Mouse (Mus musculus) bone marrow, adult 2 months (tissue): ENCODE data around the gene Ssbp2. TPM values are rescaled to one million over a fixed set of nuclear protein-coding genes. Genes with fewer than 3 reads are reported as not detected.

Experiments used
- H3K27ac ChIP-seq: fragments of 200-500 bp; 2 replicates; pipeline ENCODE4 v1.5.1; 2012; ENCODE audit warnings: low read depth, mild to moderate bottlenecking, control low read depth, inconsistent platforms, low read length; ENCODE audit not compliant: control insufficient read depth, poor library complexity, insufficient read depth
- H3K4me1 ChIP-seq: fragments of 200-500 bp; 2 replicates; pipeline ENCODE4 v1.6.1; 2011; ENCODE audit warnings: low read length; ENCODE audit not compliant: control insufficient read depth, insufficient read depth
- H3K4me3 ChIP-seq: fragments of 200-500 bp; replicated peaks from 2 replicates; pipeline ENCODE3; 2011; ENCODE audit warnings: mild to moderate bottlenecking, low read depth, low read length, control low read depth; ENCODE audit not compliant: control insufficient read depth
- CTCF ChIP-seq: fragments of 200-500 bp; IDR thresholded peaks from 2 replicates; pipeline ENCODE4 v1.5.1; 2011; ENCODE audit warnings: low read length, control low read depth; ENCODE audit not compliant: control insufficient read depth, insufficient read depth
- POLR2A ChIP-seq: fragments of 200-500 bp; IDR thresholded peaks from 2 replicates; pipeline ENCODE4 v1.6.1; 2011; ENCODE audit warnings: low read depth, mild to moderate bottlenecking, control low read depth, low read length, borderline replicate concordance; ENCODE audit not compliant: control insufficient read depth
- WGBS: fragments of 180-500 bp; shearing (Covaris S2); methylation state at CpG from one replicate; pipeline ENCODE4 v1.1.7; 2018; 5-methylcytosine and 5-hydroxymethylcytosine counted together
- polyA plus RNA-seq: library from polyadenylated mRNA; stranded (reverse); fragments of >200 nt; gene quantifications from 2 replicates; pipeline ENCODE4 v1.2.4, GENCODE M21; 2011; ENCODE audit warnings: low replicate concordance; ENCODE audit not compliant: missing spikeins, insufficient read depth, insufficient read length

Gene Ssbp2
- polyA plus RNA-seq, 1 experiment, result 12.8 TPM

- no peak overlapping the region for H3K4me3 ChIP-seq
- no peaks in the 10 kb centered on the region for H3K4me1 ChIP-seq
- 85% methylated on average over 3 of the region's 3 CpGs for WGBS
These were observed 283.1 kb downstream of the Ssbp2 start for GRCm38 (mm10) chr13:91743180-91743579.

GRCm38 (mm10) chr13:91746470-91746869 is 286.4 kb downstream of the Ssbp2 start:
- H3K27ac ChIP-seq, result no peak overlapping the region
- 53% methylated on average over 5 of the region's 5 CpGs for WGBS
- TF ChIP-seq POLR2A (no peak), CTCF (no peak)
- no peak overlapping the region for H3K4me3 ChIP-seq
- H3K4me1 ChIP-seq, result no peaks in the 10 kb centered on the region

More at GRCm38 (mm10) chr13:91743180-91743579, 283.1 kb downstream of the Ssbp2 start:
- H3K27ac ChIP-seq, result no peak overlapping the region
- TF ChIP-seq POLR2A (no peak), CTCF (no peak)

- no peaks in the 10 kb centered on the region for H3K4me1 ChIP-seq
- H3K4me3 ChIP-seq, result no peak overlapping the region
- TF ChIP-seq POLR2A (no peak), CTCF (no peak)
- H3K27ac ChIP-seq, result no peak overlapping the region
- WGBS, result 81% methylated on average over 2 of the region's 2 CpGs
These were observed 288.3 kb downstream of the Ssbp2 start for GRCm38 (mm10) chr13:91748401-91748800.

GRCm38 (mm10) chr13:91749981-91750380 is 289.9 kb downstream of the Ssbp2 start:
- no peak overlapping the region for H3K4me3 ChIP-seq
- 80% methylated on average over 4 of the region's 4 CpGs for WGBS
- H3K27ac ChIP-seq, result no peak overlapping the region
- no peaks in the 10 kb centered on the region for H3K4me1 ChIP-seq
- no peak for TF ChIP-seq POLR2A
- no peak for TF ChIP-seq CTCF

Other genes with a start within 250 kb of the Ssbp2 start
- gene Atg10, start 236.3 kb upstream of the Ssbp2 start, polyA plus RNA-seq, result 3.2 and 3.5 TPM in 2 replicates